Mouse (Mus musculus) kidney, postnatal 25 days (tissue): ENCODE results near the gene Kmt2a.

Experiments used
- DNase-seq, 2 experiments: peaks; one replicate each; pipeline ENCODE4 v3.0.0; 2021; ENCODE audit warnings: mixed read lengths in 2 of 2

Kmt2a gene

GRCm38 (mm10) chr9:44881221-44881871, at the start of gene Kmt2a:
Kmt2a (minus strand) TSS chr9:44881296.
- peak; percentile 95 to 98 for DNase-seq

- no peak for DNase-seq
Observed at GRCm38 (mm10) chr9:44921543-44921942, 40.4 kb upstream of the Kmt2a start.

GRCm38 (mm10) chr9:44921123-44921468, 40.0 kb upstream of the Kmt2a start:
- peak; percentile 55 to 66 for DNase-seq

GRCm38 (mm10) chr9:44920374-44921122, 39.5 kb upstream of the Kmt2a start, which contains the start of gene Atp5l:
Atp5l (minus strand) TSS chr9:44920742.
- peak; percentile 89 to 91 for DNase-seq

- DNase-seq: no peak
Observed at GRCm38 (mm10) chr9:44919606-44920005, 38.5 kb upstream of the Kmt2a start.

GRCm38 (mm10) chr9:44916196-44916595, 35.1 kb upstream of the Kmt2a start:
- DNase-seq: peak in 1 of 2 experiments; percentile 66

- DNase-seq: no peak
Observed at GRCm38 (mm10) chr9:44914706-44915105, 33.6 kb upstream of the Kmt2a start.

GRCm38 (mm10) chr9:44911365-44911764, 30.3 kb upstream of the Kmt2a start:
- DNase-seq: no peak

- DNase-seq: no peak
Observed at GRCm38 (mm10) chr9:44905620-44906019, 24.5 kb upstream of the Kmt2a start.

GRCm38 (mm10) chr9:44904964-44905363, 23.9 kb upstream of the Kmt2a start:
- DNase-seq: peak; percentile 27 to 59

- no peak for DNase-seq
Observed at GRCm38 (mm10) chr9:44903856-44904255, 22.8 kb upstream of the Kmt2a start.

- DNase-seq: peak in 1 of 2 experiments; percentile 38
Observed at GRCm38 (mm10) chr9:44900402-44900801, 19.3 kb upstream of the Kmt2a start.

GRCm38 (mm10) chr9:44899716-44900115, 18.6 kb upstream of the Kmt2a start:
- DNase-seq: no peak

GRCm38 (mm10) chr9:44897024-44897423, 15.9 kb upstream of the Kmt2a start:
- DNase-seq: no peak

- DNase-seq: no peak
Observed at GRCm38 (mm10) chr9:44892664-44893063, 11.6 kb upstream of the Kmt2a start.

- DNase-seq: no peak
Observed at GRCm38 (mm10) chr9:44891210-44891609, 10.1 kb upstream of the Kmt2a start.

- no peak for DNase-seq
Observed at GRCm38 (mm10) chr9:44890122-44890521, 9.0 kb upstream of the Kmt2a start.

GRCm38 (mm10) chr9:44888114-44888624, 7.1 kb upstream of the Kmt2a start:
- no peak for DNase-seq

- DNase-seq: no peak
Observed at GRCm38 (mm10) chr9:44882981-44883569, 2.0 kb upstream of the Kmt2a start.

GRCm38 (mm10) chr9:44882436-44882980, 1.4 kb upstream of the Kmt2a start:
- peak; percentile 49 to 81 for DNase-seq

GRCm38 (mm10) chr9:44881941-44882435, 892 bp upstream of the Kmt2a start:
- peak; percentile 83 to 90 for DNase-seq

- DNase-seq: peak; percentile 9 to 58
Observed at GRCm38 (mm10) chr9:44880309-44881081, 601 bp downstream of the Kmt2a start.
